Mouse (Mus musculus) cerebellum, adult 11 months (tissue): ENCODE results near the gene Dok1.

ENCODE experiments used
- DNase-seq: peaks from one replicate; pipeline ENCODE4 v3.0.0; 2022

The Dok1 gene

DNA sequence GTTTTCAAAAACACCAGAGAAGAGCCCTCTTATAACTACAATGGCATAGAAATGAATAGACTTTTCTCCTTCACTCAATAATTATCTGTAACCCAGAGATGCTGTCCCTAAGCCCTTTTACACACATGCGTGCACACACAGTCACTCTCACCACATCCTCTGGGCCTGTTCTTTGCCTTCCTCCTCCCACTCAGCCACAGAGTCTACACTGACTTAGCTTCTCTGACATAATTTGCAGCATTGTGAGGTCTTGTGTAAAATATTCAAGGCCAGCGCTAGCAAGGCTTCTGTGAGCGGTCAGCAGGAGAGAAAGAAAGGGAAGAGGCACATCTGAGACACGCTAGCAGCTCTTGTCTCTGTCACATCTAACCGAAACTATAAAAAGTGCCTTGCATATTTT, 19.8 kb downstream of the Dok1 start:
- DNase-seq = no peak

DNA sequence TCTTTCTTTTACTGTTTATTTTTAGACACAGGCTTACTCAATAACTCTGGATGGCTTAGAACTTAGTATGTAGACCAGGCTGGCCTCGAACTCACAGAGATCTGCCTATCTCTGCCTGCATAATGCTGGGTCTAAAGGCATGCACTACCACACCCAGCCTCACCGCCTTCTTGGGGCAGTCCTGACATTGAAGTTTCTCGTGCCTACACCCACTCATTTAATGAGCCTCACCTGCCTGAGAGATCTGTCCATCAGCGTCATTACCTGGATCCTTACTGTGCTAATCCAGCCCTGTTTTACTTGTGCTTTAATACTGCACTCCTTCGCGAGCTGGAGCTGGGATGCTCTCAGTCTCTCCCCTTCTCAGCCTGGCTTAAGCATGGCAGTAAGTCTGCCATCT, 21.5 kb downstream of the Dok1 start:
- no peak for DNase-seq

DNA sequence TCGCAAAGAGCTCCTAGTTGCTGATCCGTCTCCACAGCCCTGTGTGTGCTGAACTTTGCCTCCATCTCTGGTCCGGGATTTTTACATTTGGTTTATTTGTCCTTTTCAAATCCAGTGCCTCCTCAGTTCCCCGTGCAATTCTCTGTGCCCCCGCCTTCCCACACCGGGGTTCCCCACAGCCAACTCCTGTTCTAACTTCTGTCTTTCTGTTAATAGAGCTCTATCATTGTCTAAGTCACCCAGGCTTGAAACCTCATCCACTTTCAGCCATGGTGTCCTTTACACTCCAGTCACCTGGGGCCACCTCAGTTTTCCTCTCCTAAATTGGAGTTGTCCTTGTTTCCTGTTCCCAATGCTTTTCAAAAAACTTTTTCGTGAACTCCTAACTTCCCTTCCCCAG, 22.0 kb downstream of the Dok1 start:
- DNase-seq = no peak

DNA sequence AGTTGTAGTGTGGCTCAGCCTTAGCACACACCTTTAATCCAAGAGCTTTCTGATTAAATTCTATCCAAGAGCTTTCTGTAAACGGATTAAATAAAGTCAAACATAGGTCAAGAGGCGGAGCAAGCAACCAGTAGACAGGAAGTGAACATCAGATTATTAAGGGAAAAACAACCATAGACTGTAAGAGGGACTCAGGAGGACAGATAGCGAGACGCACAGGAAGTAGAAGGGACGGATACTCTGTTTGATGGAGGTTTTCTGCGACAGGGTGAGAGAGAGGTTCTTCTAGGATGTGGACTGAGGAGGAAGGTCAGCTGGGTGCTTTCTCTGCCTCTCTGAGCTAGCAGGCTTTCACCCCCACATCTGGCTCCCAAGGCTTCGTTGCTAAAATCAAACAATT, 23.3 kb downstream of the Dok1 start:
- no peak for DNase-seq

DNA sequence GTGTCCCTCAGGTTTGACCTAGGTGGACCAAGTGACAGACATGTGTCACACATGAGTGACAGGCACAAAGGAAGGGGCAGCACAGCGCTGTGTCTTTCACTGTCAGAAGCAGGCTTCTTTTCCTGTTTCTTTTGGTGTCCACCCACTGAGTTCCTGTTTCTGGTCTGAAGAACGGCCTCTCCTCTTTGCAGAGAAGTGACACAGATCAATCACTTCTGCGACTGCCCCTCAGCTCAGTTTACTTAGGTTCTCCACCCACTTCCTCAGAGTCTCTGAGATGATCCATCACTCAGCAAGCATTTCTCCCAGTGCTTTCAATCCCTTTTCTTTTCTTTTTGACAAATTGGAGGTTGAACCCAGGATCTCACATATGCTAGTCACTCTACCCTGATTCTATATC, 24.6 kb downstream of the Dok1 start:
- no peak for DNase-seq

DNA sequence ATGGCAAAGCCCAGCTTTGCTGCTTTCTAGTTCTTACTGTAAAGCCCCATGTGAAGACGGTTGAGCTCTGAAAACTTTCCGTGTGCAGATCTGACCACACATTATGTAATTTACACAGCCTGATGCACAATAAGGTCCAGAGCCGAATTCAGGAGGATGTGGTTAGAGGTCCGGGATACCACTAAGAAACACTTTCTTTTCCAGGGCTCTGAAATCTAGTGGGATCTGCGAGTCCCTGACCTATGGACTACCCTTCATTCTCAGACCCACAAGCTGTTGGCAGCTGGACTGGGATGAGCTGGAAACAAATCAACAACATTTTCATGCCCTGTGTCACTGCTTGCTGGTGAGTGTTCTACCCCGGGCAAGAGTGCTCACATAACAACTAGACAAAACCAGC, 27.2 kb downstream of the Dok1 start:
- no peak for DNase-seq

DNA sequence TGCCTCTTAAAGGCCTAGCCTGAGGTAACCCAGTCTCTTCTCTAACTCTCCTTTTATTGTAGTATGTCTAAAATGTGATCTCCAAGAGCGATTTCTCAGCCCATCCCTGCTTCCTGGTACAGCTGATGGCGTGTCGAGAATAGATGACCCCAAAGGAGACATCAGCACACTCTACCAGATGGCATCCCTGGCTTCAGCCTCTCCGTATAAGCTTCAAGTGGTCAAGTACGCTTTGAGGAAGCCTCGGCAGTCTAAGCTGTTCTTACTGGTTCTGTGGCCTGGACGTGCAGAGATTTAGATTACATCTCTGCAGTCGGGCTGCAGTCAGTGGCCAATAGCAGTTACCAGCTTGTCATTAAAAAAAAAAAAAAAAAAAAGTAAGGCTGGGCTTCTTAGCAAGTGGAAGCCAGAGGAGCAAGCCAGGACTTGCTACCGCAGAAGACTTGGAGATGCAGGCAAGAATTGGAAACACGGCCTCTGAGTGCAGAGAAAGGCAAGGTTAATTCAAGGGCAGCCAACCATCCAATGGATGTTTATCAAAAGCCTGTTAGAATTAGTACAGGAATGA, 27.7 kb downstream of the Dok1 start:
- no peak for DNase-seq

DNA sequence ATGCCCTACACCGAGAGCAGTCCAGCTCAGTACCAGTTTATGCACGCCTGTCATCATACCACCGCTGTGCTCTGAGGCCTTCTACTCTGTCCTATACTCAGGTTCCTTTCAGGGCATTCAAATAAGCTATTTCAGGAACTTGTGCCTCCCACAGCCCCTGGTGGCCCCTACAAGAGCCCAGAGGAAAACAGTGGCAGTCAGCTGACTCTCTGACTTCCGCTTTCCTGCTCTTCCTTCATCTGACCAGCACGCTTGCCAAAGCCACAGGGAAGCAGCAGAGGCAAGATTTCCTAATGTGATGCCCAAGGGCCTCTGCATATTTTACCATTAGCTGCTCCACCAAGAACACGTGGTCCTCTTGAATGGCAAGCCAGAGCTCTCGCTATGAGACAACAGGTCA, 28.4 kb downstream of the Dok1 start:
- DNase-seq = no peak

DNA sequence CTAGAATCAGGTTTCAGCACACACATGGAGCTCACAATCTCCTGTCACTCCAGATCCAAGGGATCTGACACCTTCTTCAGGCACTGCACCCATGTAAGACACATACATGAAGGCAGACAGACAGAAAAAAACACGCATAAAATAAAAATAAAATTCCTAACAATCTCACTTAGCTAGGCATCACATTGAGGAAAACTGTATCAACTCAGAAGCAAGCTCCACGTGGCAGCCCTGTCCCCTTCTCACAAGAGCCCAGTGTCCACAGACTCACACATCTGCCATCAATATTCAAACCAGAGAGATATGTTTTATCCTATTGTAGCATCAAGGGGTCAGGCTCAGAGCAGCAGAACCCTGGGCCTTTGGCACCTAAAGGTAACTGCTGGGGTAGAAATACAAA, 29.0 kb downstream of the Dok1 start:
- DNase-seq = no peak

DNA sequence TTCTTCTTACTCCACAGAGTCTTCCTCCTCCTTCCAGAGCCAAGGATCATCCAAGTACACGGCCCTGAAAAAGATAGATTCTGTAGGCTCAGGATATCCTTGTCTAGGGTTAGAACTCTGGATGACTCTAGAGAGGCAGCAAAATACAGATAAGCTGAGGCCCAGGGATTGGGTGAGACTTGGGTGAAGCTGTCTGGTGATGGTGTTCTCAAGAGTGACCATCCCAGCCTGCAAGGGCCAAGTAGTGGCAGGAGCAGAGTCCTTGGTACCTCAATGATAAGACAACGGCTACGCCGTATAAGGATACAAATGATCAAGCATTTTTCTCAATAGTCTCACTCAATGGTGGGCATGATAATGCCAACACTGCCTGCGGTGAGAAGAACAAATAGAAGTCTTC, 29.4 kb downstream of the Dok1 start:
- DNase-seq = no peak

DNA sequence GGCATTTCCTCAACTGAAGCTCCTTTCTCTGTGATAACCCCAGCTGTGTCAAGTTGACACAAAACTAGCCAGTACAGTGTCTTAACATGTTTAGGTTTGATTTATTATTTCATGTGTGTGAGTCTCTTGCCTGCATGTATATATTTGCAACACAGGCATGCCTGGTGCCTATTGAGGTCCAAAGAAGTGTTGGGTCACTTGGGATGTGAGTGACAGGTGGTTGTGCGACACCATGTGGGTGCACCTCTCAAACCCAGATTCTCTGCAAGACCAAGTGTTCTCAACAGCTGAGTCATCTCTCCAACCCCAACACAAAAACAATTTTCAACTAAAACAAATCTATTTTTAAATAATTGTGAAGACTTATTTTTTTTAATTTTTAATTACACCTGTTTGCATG, 30.2 kb downstream of the Dok1 start:
- DNase-seq = no peak

DNA sequence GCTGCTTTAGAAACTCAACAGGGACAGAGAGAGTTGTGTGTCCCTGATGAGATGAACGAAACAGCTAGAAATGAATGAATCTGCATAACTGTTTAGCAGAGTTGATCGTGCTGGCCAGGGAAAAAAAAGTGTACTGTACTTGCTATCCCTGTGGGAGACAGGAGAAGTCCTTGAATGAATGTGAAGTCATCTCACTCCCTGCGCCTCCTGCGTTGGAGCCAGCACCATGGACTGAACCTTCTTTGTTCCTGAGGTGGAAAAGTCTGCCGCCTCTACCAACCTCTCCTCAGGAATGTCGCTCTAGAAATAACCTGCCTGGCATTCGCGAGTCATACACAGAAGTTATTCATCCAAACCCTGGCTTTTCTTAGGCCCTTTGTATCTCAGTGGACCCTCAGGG, 33.3 kb downstream of the Dok1 start:
- no peak for DNase-seq

DNA sequence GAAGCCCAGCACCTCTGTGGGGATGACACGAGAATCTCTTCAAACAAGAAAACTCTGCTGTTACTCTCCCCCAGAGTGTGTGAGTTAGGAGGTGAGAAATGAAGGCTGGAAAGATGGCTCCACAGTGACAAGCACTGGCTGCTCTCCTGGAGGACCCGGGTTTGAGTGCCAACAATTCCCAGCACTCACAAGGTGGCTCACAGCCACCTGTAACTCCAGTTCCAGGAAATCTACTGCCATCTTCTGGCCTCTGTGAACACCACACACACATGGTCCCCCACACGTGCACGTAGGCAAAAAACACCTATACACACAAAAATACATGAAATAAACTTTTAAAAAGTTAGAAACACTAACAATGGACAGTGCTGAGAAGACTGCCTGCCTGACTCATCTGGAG, 34.9 kb downstream of the Dok1 start:
- no peak for DNase-seq

DNA sequence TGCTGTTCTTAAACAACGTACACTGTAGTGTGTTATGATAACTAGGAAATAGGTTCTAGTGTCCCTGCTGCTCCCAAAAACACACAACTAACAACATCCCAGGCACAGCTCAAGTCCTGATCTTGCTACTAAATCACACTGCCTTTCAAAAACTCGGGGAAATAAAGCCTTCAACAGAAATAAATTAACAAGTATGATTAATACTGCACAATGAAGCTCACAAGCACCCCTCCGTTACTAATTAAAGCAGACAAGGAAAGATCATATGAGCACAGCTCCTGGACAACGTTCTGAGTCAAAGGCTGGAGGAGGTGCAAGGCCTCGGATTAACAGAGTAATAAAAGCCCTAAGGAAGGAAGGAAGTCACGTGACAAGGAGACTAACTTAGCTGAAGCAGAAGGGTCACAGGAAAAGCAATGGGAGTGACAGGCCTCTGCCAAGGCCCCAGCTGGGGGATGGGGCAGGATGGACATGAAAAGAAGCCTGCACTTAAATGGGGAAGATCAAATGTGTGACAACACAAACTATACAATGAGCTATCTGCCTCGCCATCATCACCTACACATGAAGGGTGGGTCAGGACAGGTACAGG, 35.7 kb downstream of the Dok1 start:
- no peak for DNase-seq

DNA sequence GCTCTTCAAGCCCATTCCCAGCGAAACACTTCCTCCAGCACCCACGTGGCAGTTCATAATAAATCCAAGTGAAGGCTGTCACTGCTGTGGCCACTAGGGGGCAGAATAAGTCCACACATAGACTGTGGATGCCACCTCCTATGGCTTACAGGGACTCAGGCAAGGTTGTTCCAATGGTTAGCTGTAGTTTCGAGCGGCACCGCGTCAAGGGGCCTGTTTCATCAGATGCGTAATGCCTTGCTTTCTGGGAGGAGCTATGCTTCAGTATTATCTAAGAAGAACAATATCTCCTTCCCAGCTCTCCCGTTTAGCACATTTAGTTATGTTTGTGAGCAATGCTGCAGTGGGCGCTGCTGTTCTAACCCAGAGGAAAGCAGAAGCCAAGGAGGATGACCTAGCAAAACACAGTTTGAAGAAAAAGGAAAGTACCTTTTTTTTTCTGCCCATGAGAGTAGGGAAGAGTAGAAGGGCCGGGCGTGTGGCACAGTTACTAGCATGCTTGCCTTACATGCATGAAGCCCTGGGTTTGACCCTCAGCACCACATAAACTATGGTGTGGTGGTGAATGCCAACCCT, 36.4 kb downstream of the Dok1 start:
- DNase-seq = peak; percentile 81

DNA sequence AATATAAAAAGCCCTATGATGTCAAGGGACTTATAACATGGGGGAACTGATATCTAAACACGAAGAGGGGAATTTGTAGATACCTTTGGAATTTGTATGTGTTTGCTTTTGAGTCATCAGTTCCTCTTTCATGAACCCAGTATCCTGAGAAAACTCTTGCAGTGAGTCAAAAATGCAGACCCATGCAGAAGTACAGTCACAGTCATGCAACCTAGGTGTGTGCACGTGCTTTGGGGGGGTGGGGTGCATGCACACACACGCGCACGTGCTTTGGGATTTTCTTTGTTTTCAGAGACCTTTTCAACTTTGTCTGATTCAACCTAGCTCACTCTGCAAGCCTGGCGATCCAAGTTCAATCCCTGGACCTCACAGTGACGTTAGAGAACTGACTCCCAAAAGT, 38.9 kb downstream of the Dok1 start:
- no peak for DNase-seq

DNA sequence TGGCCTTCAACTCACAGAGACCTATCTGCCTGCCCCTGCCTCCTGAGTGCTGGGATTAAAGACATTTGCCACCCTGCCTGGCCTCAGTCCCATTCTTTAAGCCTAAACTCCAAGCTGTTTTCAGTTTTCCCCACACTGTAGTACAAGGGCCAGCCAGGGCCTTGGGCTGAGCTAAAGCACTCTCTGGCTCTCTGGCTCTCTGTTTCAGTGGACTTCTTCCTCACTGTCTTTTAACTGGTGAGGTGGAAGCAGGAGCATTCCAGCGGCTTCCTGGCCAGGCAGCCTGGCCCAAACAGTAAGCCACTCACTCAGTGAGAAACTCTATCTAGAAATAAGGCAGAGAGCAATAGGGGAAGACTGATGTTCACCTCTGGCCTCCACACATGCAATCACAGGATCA, 39.6 kb downstream of the Dok1 start:
- DNase-seq = no peak

DNA sequence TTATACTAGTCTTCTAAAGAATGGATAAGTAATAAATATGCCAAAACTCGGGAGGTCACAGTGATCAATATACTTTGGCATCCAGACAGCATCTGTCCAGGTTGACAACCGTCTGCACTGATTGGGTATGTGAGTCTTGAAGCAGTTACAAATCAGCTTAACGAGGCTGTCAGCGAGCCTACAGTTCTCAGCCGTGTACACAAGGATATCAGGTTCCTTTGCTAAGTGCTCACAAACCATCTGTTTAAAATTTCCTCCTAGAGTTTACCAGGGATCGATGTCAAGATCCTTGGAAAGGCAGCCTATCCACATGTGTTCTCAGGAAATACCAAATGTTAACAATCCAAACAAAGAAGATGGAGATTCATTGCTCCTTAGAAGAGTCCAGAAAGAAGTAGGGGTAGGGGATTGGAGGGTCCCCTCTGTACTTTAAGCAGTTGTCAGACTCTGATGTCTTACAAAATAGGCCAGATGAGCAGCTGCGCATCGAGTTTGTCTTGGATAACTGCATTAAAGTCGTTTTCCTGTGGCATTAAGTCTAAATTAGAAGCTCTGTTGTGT, 45.8 kb downstream of the Dok1 start:
- no peak for DNase-seq
